Mouse (Mus musculus): ENCODE data around the gene Vmn1r185.
"Not testable (repeated sequence)": the region's sequence is repeated elsewhere in the genome, so short reads cannot be mapped to it uniquely, and the experiment has no call there.

The Vmn1r185 gene

DNA sequence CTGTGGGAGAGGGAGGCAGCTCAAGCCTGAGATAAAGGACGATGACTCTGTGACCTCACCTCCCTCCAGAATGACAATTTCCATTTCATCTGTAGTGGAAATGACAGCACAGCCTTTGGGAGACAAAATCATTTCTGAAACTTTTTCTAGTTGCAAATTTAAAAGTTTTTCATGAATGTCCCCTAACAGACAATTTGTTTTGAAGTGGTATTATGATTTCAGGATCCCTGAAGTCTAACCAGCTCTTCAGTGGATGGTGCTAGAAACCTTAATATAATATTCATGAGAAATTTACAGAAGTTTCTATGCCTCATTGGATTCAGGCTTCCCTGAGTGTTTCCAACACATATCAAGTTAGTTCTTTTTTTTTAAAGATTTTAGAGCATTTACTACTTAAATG is at the start of gene Vmn1r185:
Gene Vmn1r185 (minus strand): TSS at position 101 of the 400 bp plus-strand sequence.
- not testable (repeated sequence) for ATAC-seq (ENCODE audit: insufficient number of reproducible peaks, low FRiP score, low TSS enrichment)

DNA sequence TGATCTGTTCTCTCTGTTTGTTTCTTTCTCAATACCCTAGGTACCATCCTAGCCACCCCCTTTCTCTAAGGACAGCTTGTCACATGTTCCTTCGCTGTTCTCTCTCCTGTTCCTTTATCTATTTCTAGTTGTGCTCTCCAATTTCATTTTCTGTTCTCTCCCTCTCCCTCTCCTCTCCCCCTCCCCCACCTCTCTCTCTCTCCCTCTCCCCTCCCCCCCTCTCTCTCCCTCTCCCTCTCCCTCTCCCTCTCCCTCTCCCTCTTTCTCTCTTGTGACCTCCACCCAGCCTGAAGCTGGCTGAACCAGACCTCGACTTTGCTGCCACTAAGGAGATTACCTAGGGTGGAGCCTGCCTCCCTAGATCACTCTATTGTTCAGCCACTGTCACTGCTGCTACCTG is 49.2 kb upstream of the Vmn1r185 start:
- not testable (repeated sequence) for ATAC-seq (ENCODE audit: insufficient number of reproducible peaks, low FRiP score, low TSS enrichment)

- ATAC-seq (ENCODE audit: insufficient number of reproducible peaks, low FRiP score, low TSS enrichment): no peak
Observed at GRCm38 (mm10) chr7:26666011-26666410, 47.7 kb upstream of the Vmn1r185 start.

DNA sequence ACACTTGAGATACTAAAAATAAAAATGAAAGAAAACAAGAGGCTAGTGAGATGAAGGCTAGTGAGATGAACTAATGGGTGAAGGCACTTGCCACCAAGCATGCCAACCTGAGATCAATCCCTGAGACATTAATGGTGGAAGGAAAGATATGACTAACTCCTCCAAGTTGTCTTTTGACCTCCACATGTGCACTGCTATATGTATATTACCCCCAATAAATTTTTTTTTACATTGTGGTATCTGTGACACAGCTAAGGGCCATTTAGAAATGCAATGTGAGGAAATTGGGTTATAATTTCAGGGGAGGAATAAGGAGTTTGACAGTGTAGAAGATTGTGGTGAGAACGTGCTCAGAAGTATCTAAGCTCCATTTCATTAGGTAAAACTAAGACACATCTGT is 28.5 kb downstream of the Vmn1r185 start:
- ATAC-seq (ENCODE audit: insufficient number of reproducible peaks, low FRiP score, low TSS enrichment): no peak

DNA sequence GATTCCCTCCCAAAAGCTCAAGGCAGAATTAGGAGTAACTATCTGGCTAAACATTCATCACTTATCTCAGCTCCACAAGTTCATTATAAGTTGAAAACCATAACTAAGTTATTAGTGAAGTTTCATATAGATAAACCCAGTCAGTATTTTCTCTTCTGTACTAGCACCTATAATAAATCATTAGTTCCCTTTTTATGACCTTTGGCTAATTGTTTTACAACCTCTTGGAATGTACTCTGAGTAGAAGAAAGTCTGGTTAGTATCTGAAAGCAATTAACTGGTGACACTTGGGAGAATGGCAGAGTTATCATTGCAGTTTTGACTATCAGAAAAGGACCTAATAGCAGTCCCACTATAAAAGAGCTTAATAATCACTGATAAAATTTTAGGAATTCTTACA is 29.2 kb downstream of the Vmn1r185 start:
- no peak for ATAC-seq (ENCODE audit: insufficient number of reproducible peaks, low FRiP score, low TSS enrichment)
